In the genomic region with DNA sequence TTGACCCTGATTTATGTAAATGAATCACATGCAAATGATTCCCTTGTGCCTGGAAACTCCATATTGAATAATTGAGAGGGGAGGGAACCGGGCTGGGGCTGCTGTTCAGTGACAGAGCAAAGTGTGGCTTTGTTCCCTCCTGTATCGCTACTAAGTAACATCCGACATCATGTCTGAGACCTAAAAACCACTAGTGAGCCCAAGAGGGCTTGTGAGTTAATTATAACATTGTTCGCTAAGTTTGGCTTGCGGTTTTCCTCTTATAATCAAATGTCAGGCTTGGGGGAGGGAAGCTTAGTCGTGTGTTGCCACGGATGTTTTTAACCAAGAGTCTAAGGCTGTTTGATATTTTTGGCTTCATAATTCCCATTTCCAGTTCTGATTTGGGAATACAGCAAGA, we compare ENCODE assay signal across 20 mouse cellular contexts. TPM values are rescaled to one million over a fixed set of nuclear protein-coding genes. Genes with fewer than 3 reads are reported as not detected.
DNase-seq lines count a peak whose midpoint lies in the region; ATAC-seq lines count a peak whose summit lies in the region.
"Had no signal": no experiment of that assay in that cellular context is flagged by ENCODE, and none has a peak within 500 bp of the region (broad histone marks: within the 10 kb centered on the region; RNA-seq: fewer than 3 reads in every experiment).

No protein-coding gene starts in this region.

- H3K27me3 ChIP-seq in splenic B cell, adult 2 months (ENCODE audit: control insufficient read depth, insufficient read depth, low read length, poor library complexity, severe bottlenecking) = no peaks in the 10 kb centered on the region

- peak; percentile 23 for DNase-seq in thymus, postnatal 0 days (ENCODE audit: low spot score)
- no peak for DNase-seq in thymus, postnatal 4 days
- DNase-seq in splenic B cell, adult 2 months (ENCODE audit: low read depth, low spot score) = peak; percentile 61
- no peak for DNase-seq in layer of hippocampus, adult 8-10 months (ENCODE audit: low spot score in 2 of 2)
- no peak for DNase-seq in testis, postnatal 14 days (ENCODE audit: low spot score)
- DNase-seq: adrenal gland, adult 2 months; cerebellum, postnatal 14 days; embryo, embryonic 11 days; gastrocnemius, adult 2 months; heart, postnatal 10 days; kidney, adult 8-10 months; kidney, postnatal 25 days; left cerebral cortex, postnatal 4 days; liver had no signal

- peak; percentile 54 for ATAC-seq in CD4-positive, CD25-positive, alpha-beta regulatory T cell, adult 4 months
- peak; percentile 48 for ATAC-seq in common myeloid progenitor, adult 5-6 weeks (replicated peaks; ENCODE audit: low read depth, poor library complexity, severe bottlenecking)
- ATAC-seq: lung, postnatal 0 days; midbrain, embryonic 15.5 days had no signal

- no peaks in the 10 kb centered on the region for H3K36me3 ChIP-seq in splenic B cell, adult 2 months (ENCODE audit: control insufficient read depth, insufficient read depth, low read length, poor library complexity, severe bottlenecking)
- H3K36me3 ChIP-seq: heart, embryonic 10.5 days; midbrain, embryonic 15.5 days had no signal

RNA-seq across cellular contexts. Expression of gene Ccdc186, which starts 49.8 kb away (rescaled TPM):
- 13.7 and 14.5 TPM in 2 replicates for polyA plus RNA-seq in thymus, postnatal 0 days (2015; fragmentation: Nextera tagmentation; extraction: Ambion mirVana)
- polyA plus RNA-seq in CD4-positive, CD25-positive, alpha-beta regulatory T cell, adult 4 months (2017; shearing (Covaris generic)) = 10 to 100 TPM; 11.1 to 13.1 TPM
- total RNA-seq in common myeloid progenitor, adult 5-6 weeks (2017) = 29.6 and 31.1 TPM in 2 replicates
- total RNA-seq in layer of hippocampus, adult 8-10 months (2022) = 10 to 100 TPM; 41.4 to 56.6 (median 51.8) TPM

RNA-seq across cellular contexts. Expression of gene Adrb1, which starts 50.2 kb away (rescaled TPM):
- polyA plus RNA-seq in thymus, postnatal 0 days (2015; fragmentation: Nextera tagmentation; extraction: Ambion mirVana) = 0.68 and 1.1 TPM in 2 replicates
- polyA plus RNA-seq in CD4-positive, CD25-positive, alpha-beta regulatory T cell, adult 4 months (2017; shearing (Covaris generic)) = not detected
- total RNA-seq in common myeloid progenitor, adult 5-6 weeks (2017) = not detected in 2 replicates
- 10 to 100 TPM; 19.9 to 22.8 (median 20.3) TPM for total RNA-seq in layer of hippocampus, adult 8-10 months (2022)

RNA-seq across cellular contexts. Expression of gene Tdrd1, which starts 53.9 kb away (rescaled TPM):
- 0.06 and 0.12 TPM in 2 replicates for polyA plus RNA-seq in thymus, postnatal 0 days (2015; fragmentation: Nextera tagmentation; extraction: Ambion mirVana)
- not detected for polyA plus RNA-seq in CD4-positive, CD25-positive, alpha-beta regulatory T cell, adult 4 months (2017; shearing (Covaris generic))
- total RNA-seq in common myeloid progenitor, adult 5-6 weeks (2017) = not detected in 2 replicates
- total RNA-seq in layer of hippocampus, adult 8-10 months (2022) = under 1 TPM; 0.37 to 0.65 (median 0.42) TPM
- total RNA-seq: adrenal gland, adult 2 months; gastrocnemius, adult 2 months had no signal
- polyA plus RNA-seq: adrenal gland, adult 2 months; lung, postnatal 0 days; myocyte had no signal

Comparison
In these comparisons a context has a peak if more than half of its experiments do, and no peak if none do; other contexts are left out.
1. DNase-seq: peak in thymus, postnatal 0 days (single experiment) and splenic B cell, adult 2 months (single experiment); none in thymus, postnatal 4 days (single experiment), layer of hippocampus, adult 8-10 months (0 of 2) and testis, postnatal 14 days (single experiment).
2. RNA of gene Adrb1, which starts 50.2 kb away (total RNA-seq): 19.9 to 22.8 TPM in layer of hippocampus, adult 8-10 months; not detected in common myeloid progenitor, adult 5-6 weeks; every median in the first group is over 10 times any median in the second.